Mouse (Mus musculus) ovary, postnatal 36 days (tissue): ENCODE results near the gene Olfr729.

Experiments
- DNase-seq: peaks from one replicate; pipeline ENCODE4 v3.0.0; 2022; ENCODE audit warnings: low spot score, mixed read lengths

Gene Olfr729

GRCm38 (mm10) chr14:50152810-50153209, at the start of gene Olfr729:
Gene Olfr729 (minus strand): TSS chr14:50152910.
- DNase-seq = no peak

DNA sequence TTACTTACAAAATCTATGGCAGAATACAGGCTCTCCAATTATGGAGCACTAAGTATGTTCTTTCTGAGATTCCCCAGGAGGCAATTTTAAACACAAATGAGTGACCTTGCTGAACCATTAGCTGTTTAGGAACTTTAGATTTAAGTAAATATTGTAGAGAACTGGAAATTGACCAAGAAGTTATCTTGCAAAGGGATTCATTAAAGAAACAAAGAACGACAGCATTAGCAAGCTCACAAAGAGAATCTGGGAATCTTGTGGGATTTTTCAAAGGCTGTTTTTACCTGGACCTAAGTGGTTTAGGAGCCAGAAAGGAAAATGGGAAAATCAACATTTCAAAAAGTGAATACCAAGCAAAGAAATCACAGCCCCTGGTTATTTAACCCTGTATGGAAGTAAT, 35.4 kb upstream of the Olfr729 start, which contains the start of gene Olfr730:
TSS of gene Olfr730 (minus strand) at position 101 of the 400 bp plus-strand sequence.
- DNase-seq = no peak

DNA sequence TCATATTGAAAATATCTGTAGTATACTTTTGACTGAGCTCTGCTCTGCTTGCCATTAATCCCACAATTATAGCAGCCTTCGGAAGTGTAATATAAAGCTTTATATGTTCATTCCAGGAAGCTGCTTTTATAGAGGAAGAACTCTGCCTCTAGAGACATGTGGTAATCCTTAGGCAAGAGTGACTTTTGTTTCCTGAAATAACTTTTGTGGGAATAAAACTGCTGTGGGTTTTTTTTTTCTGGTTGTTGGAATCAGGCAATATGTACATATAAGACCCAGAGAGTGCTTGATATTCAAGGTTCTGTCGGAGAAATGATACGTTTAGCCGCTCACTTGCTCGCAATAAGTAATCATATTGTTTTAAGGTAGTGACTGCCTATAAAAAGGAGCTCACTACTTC, 10.1 kb downstream of the Olfr729 start, which contains the start of gene Olfr728:
TSS of gene Olfr728 (minus strand) at position 101 of the 400 bp plus-strand sequence.
- DNase-seq = no peak

- DNase-seq = no peak
Observed at GRCm38 (mm10) chr14:50122886-50123285, 29.8 kb downstream of the Olfr729 start, which contains the start of gene Olfr727. Gene Olfr727 (plus strand): TSS chr14:50123186.
